Mouse (Mus musculus): ENCODE measurements at regions not wholly inside any gene's neighbourhood (a gene's known extent, or its start where the extent isn't known, plus 50 kb on each side); places are given as distances from the start of the nearest gene placed in this dataset.

GRCm38 (mm10) chr5:45266914-45267313 is 183.1 kb downstream of the Qdpr start:
- DNase-seq = no peak

GRCm38 (mm10) chr5:45258486-45258885 is 191.6 kb downstream of the Qdpr start:
- DNase-seq = no peak

DNA sequence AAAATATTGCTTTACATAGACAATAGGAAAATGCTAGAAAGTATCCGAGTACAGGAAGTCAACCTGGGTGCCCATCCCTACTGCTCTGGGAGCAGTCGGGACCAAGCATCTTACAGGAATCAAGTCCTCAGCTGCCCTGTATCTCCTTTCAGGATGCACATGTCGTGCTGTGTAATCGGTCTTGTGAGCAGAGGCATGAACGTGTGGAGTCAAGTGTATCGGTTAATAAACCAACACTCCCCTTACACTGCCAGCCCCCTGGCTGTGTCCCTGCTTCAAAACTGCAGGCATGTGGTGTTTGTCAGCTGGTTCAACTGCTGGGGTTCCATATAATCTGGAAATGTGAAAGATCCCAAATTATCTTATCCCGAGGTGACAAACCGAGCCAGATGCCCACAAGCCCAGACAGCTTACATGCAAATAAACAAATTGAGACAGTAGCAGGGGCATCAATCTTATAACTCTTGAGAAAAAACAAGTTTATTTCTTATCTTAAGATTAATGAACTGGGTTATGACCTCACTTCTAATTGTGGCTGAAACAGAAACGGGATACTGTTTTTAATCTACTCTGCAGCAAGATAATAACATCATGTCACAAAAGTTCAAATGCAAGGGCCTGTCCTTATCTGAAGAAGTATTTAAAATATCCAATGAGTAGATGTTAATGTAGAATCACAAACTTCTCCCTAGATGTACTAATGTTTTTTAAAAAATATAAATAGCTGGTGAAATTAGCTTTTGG is 193.6 kb downstream of the Qdpr start:
- no peak for DNase-seq

GRCm38 (mm10) chr5:45231856-45232255 is 218.2 kb downstream of the Qdpr start:
- no peak for DNase-seq

- no peak for DNase-seq
Measured at GRCm38 (mm10) chr5:45230097-45230496, 219.9 kb downstream of the Qdpr start.

DNA sequence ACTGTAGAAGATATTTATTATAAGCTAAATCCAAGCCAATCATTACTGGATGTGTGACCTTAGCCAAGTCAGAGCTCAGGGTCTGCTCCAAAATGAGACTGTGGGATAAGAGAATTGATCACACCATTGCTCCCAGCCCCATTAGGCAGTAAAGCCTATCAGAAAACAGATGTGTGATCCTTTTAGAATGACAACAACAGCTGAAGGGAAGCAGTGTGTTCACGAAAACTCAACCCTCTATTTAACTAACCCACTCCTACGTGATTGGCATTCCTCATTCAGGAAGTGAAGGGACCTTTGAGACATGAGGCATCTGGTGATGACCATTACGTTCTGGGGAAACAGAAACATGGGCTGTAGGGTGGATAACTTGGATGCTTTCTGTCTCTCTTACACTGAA is 220.6 kb downstream of the Qdpr start:
- no peak for DNase-seq

GRCm38 (mm10) chr5:45228226-45228927 is 221.7 kb downstream of the Qdpr start:
- DNase-seq = no peak

- DNase-seq = no peak
Measured at GRCm38 (mm10) chr5:45220272-45220916, 229.6 kb downstream of the Qdpr start.

- DNase-seq = no peak
Measured at GRCm38 (mm10) chr5:45219558-45219957, 230.5 kb downstream of the Qdpr start.

- no peak for DNase-seq
Measured at GRCm38 (mm10) chr5:45219101-45219500, 230.9 kb downstream of the Qdpr start.

DNA sequence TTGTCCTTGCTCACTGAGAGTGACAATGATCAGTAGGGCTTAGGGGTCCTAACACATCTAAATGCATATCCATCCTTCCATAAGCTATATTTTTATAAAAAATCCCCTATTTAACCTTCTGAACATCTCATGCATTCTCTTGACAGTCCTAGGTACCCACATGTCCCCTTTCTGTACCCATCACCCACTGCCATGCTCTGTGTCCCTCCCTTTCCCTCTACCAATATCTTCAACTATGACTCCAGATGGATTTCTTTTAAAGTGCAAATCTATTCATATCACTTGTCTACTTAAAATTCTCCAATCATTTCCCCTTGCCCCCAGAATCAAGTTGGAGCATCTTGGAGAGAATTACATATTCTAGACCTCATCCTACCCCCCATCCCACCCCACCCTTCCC is 235.6 kb downstream of the Qdpr start:
- DNase-seq = no peak

GRCm38 (mm10) chr5:45198408-45198807 is 251.6 kb downstream of the Qdpr start:
- DNase-seq = no peak

DNA sequence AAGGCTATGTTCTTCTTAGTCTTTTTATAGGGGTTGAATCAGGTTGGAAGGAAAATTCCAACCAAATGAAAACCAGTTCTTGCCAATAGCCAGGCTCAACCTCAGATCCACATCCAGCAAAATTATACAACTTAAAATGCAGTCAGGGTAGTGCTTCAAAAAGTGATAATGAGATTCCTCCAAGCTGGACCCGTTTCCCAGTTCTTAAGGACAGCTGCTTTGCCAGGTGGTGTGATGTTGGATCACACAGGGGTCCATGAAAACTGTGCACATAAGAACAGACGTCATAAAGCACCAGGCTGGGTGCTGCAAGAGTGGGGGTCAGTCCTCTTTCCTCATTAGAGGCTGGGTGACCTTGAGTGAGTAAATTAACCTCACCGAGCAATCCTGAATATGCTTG is 253.9 kb downstream of the Qdpr start:
- no peak for DNase-seq

GRCm38 (mm10) chr5:45192287-45192686 is 257.7 kb downstream of the Qdpr start:
- no peak for DNase-seq

GRCm38 (mm10) chr5:45173035-45173755 is 276.8 kb downstream of the Qdpr start:
- no peak for DNase-seq

DNA sequence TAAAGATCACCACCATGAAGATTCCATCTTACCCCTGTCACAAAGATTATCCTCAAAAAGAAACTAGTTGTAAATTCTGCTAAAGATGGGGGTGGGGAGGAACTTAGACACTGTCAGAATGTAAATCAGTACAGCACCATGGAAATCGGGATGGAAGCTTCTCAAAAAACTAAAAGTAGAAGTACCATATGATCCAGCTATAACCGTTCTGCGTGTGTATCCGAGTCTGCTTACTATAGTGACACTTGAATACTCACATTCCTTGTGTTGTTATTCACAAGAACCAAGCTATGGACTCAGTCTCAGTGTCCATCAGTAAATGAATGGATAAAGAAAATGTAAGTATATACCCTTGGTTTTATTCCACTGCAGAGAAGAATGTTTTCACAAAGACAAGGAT is 290.8 kb downstream of the Qdpr start:
- no peak for DNase-seq

DNA sequence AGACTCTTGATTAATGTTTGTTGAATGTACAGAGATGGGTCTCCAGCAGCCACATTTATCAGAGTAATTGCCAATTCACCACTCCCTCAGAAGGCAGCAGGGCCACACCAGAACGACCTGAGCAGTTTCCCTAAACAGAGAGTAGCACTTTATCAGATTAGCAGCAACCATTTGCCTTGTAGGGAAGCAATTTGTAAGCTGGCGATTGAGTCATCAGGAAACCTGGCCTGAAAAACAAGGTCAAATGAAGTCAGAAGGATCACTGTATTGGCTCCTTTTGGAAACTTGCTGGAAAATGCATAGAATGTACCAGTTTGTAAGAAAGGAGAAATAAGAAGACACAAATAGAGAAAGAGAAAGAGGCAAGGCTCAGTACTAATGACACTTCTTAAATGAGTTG is 295.1 kb downstream of the Qdpr start:
- DNase-seq = no peak

DNA sequence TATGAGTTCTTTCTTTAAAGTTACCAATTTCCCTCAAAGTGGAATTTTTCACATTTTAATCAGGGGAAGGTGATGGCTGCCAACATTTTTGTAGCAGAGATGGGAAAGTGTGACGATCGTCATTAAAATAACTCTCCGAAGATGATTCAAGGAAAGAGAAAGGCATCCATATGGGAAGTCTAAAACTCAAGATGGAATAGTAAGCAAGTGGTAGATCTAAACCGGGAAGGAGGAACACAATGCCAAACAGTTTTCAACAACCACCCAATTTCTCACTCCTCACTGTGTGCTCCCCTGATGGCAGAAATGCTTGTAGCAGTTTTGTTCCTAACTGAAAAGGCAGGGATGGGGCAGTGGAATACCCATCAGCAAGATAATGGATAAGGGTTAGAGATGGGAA is 305.9 kb downstream of the Qdpr start:
- no peak for DNase-seq

DNA sequence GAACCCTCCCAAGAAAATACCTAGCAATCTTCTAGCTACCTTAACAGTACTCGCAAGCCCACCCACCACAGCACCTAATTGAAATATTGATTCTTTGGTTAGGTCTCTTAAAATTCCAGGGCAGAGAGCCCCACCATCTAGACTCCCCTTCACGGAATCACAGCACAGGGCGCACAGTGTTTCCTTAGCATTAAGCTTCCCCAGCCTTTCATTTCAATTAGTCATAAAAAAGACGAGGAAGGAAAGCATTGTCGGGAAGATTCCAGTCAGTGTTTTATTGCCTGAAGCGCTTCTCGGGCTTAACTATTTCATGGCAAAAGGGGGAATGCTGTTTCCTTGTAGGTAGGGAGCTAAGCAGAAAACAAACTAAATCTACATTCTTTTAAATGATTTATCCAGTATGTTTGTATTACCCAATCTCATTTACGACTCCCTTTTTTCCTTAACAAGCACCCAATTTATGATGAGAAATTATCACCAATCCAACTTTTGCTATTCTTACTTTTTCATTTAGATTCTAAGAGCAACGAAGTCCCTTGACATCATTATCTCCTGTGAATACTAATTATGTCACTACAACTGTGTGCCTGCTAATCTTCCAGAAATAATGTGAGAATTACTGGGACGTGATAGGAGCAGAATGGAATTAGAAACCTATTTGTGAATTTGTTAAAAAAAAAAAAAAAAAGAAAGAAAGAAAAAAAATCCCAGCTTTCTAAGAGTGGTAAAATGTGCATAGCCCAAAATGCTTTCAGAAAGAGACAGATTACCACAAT is 312.6 kb downstream of the Qdpr start:
- DNase-seq = no peak

DNA sequence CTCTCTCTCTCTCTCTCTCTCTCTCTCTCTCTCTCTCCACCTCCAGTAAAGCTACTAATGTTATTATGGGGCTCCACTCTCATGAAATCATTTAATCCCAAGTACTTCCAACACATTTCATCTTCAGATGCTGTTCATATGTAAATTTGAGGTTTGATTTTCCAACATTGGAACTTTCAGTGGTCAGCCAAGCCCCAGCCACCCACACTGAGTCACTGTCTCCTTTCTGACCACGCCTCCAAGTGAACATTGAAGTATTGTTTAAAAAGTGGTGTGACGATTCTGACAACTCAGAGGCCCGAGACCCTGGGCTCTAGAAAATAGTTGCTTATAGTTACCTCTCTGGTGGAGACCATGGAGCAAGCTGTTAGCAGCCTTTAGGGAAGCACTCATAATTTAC is 313.3 kb downstream of the Qdpr start:
- DNase-seq = no peak

- no peak for DNase-seq
Measured at GRCm38 (mm10) chr5:45127971-45128370, 322.1 kb downstream of the Qdpr start.

DNA sequence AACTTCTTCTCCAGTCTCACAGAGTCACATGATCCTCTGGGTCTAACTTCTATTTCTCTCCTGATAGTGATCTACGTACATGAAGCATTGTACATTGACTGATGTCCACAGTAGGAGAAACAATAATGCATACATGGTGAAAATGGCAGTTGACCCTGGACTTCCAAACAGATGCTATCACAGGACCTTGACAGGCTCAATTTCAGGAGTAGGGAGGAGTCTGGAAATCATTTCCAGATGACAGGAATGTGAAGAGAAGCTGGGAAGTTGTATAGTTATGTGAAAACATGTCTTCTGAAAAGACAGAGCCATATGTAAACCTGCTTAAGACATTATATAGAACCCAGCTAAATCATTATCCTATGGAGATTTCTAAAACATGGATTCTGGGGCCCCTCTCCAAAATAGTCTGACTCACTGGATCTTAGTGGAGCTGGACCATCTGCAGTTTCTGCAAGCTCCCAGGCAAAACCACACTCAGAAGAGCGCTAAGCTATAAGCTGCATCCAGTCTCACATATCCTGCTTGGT is 322.3 kb upstream of the Ldb2 start:
- DNase-seq = no peak
